Mouse (Mus musculus) liver, postnatal 0 days (tissue): ENCODE measurements around the gene Lemd2.

Source experiments
- CTCF ChIP-seq: sonication (generic); IDR thresholded peaks from 2 replicates; pipeline ENCODE4 v1.5.1; 2016; ENCODE audit warnings: antibody characterized with exemption, low read depth
- EP300 ChIP-seq: IDR thresholded peaks from 2 replicates; pipeline ENCODE4 v1.6.1; 2016; ENCODE audit warnings: antibody characterized with exemption, low read depth, mild to moderate bottlenecking

GRCm38 (mm10) chr17:27153773-27154193 lies 50.5 kb downstream of the Lemd2 start:
- TF ChIP-seq CTCF (no peak), EP300 (no peak)
